Mouse (Mus musculus) heart, adult 2 months (tissue): ENCODE results near the gene Arl3. TPM values are rescaled to one million over a fixed set of nuclear protein-coding genes. Genes with fewer than 3 reads are reported as not detected.

ENCODE experiments used
- DNase-seq, 2 experiments: peaks; one replicate each; pipeline ENCODE4 v3.0.0; 2021
- H3K27ac ChIP-seq: fragments of 200-600 bp; 2 replicates; pipeline ENCODE4 v1.8.1; 2022
- H3K27me3 ChIP-seq: fragments of 200-500 bp; 2 replicates; pipeline ENCODE4 v1.6.1; 2012; ENCODE audit warnings: mild to moderate bottlenecking, low read length, inconsistent platforms, mixed read lengths; ENCODE audit not compliant: control insufficient read depth, insufficient read depth
- H3K36me3 ChIP-seq: fragments of 200-500 bp; 2 replicates; pipeline ENCODE4 v1.6.1; 2012; ENCODE audit warnings: low read length, inconsistent platforms; ENCODE audit not compliant: control insufficient read depth, insufficient read depth
- H3K4me1 ChIP-seq: fragments of 200-500 bp; 2 replicates; pipeline ENCODE4 v1.6.1; 2011; ENCODE audit warnings: low read length; ENCODE audit not compliant: control insufficient read depth, insufficient read depth
- H3K4me3 ChIP-seq: fragments of 200-600 bp; 2 replicates; pipeline ENCODE4 v1.8.1; 2022
- H3K79me2 ChIP-seq: fragments of 200-500 bp; replicated peaks from 2 replicates; pipeline ENCODE4 v1.6.1; 2012; ENCODE audit warnings: mild to moderate bottlenecking, inconsistent platforms, low read length, moderate library complexity, mixed read lengths; ENCODE audit not compliant: control insufficient read depth, insufficient read depth
- H3K9ac ChIP-seq: fragments of 200-500 bp; 2 replicates; pipeline ENCODE4 v1.6.1; 2012; ENCODE audit warnings: low read depth, mild to moderate bottlenecking, control low read depth, inconsistent platforms, low read length, mixed read lengths
- CTCF ChIP-seq: fragments of 200-600 bp; IDR thresholded peaks from 2 replicates; pipeline ENCODE4 v1.8.1; 2022; ENCODE audit warnings: antibody characterized with exemption, mild to moderate bottlenecking, moderate library complexity
- EP300 ChIP-seq: fragments of 200-500 bp; IDR thresholded peaks from 2 replicates; pipeline ENCODE4 v1.6.1; 2011; ENCODE audit warnings: low read depth, low read length, control low read depth; ENCODE audit not compliant: insufficient read depth
- POLR2A ChIP-seq: fragments of 200-500 bp; IDR thresholded peaks from 2 replicates; pipeline ENCODE4 v1.6.1; 2011; ENCODE audit warnings: mild to moderate bottlenecking, low read depth, low read length, control low read depth; ENCODE audit not compliant: insufficient read depth
- WGBS: fragments of 180-500 bp; shearing (Covaris S2); methylation state at CpG from one replicate; pipeline ENCODE4 v1.1.7; 2018; 5-methylcytosine and 5-hydroxymethylcytosine counted together
- intact Hi-C: fragments of 180-260 bp; cut with DNase I; formaldehyde crosslinking; loops from one replicate; pipeline ENCODE4 v1.15.1; 2025
- polyA plus RNA-seq: library from polyadenylated mRNA; depleted of rRNA; stranded (reverse); fragments of >200 nt; gene quantifications from 2 replicates; pipeline ENCODE4 v1.2.3, GENCODE M21; 2012
- total RNA-seq, 2 experiments: library from RNA; stranded (reverse); gene quantifications; 2 replicates each; pipeline ENCODE4 v1.2.3; 2021

Arl3 gene
- total and polyA plus RNA-seq, 3 experiments, result 36.1 to 43.4 (median 38.3) TPM

DNA sequence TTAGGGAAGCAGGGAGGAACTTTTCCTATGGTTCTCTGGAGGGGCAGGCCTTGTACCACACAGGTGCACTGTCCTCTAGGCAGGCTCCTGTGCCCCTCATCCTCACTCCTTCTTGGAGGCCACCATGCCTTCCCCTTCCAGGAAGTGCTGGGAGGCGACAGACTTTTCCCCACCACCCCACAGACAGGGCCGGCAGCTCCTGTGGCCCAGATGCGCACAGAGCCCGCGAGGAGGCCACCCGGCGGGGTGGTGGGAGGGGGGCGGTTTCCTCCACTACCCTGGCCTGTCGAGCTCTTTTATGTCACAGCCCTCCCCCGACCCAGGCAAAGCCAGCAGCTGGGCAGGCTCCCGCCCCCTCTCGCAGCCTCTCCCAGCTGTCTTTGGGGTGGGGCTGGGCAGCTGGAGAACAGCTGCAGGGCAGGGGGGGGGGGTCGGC, 54.6 kb downstream of the Arl3 start:
- no peaks in the 10 kb centered on the region for H3K36me3 ChIP-seq
- no peak for TF ChIP-seq EP300
- no peak for TF ChIP-seq POLR2A
- WGBS, result under 1% methylated on average over 13 of the region's 13 CpGs
- intact Hi-C loops, result no loop called here
- H3K79me2 ChIP-seq, result no peaks in the 10 kb centered on the region
- H3K27me3 ChIP-seq, result no peaks in the 10 kb centered on the region
- H3K4me3 ChIP-seq, result no peak overlapping the region
- peak overlapping the region; percentile 58 for H3K9ac ChIP-seq
- peaks cover 15% of the 10 kb centered on the region for H3K4me1 ChIP-seq
- H3K27ac ChIP-seq, result peak overlapping the region; percentile 45
- DNase-seq, result peak; percentile 67 to 70

DNA sequence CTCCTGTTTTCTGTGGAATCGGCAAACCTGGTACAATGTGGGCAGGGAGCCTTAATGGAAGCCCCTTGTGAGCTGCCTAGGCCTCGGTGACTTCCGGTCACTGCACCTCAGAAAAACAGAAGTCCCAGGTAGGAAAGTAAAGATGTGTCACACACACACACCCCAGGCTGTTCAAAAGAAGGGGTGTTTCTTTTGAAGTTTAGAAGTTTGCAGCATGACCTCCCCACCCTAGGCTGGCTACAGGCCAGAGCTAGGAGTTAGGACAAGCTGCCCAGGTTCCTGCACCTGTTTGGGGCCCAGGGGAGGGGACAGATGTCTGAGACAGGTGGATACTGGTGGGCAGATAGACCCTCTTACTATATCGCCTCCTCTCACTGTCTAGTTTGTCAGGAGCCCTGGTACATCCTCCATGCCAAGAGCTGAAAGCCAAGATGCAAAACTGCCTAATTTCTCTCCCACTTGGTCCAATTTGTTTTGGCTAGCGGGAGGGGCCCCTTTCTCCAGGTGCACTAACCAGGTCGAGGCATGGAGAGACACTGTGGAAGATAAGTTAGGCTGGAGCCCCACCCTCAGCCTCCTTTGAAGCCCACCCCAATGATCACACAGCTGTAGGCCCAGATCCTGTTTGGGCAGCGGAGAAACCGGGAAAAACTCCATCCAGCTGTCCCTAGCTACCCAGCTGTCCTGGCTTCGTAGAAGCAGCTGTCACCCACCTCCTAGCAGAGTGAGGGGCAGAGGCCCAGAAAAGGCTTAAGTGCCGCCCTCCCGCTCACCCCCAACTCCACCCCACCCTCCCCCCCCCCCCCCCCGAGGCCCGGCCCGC, 55.3 kb downstream of the Arl3 start:
- Histone ChIP-seq H3K27me3 (no peaks in the 10 kb centered on the region), H3K27ac (no peak overlapping the region), H3K9ac (no peak overlapping the region), H3K36me3 (0 out of 2 replicates have a peak, but pooled peaks cover under 1% of the 10 kb centered on the region), H3K4me3 (no peak overlapping the region), H3K4me1 (peaks cover 11% of the 10 kb centered on the region), H3K79me2 (peaks cover 2% of the 10 kb centered on the region; the same call in 1 of the 2 replicates)
- WGBS, result 34% methylated on average over 14 of the region's 14 CpGs
- DNase-seq, result no peak
- intact Hi-C loops, result no loop called here
- TF ChIP-seq EP300 (no peak), POLR2A (no peak), CTCF (no peak)

DNA sequence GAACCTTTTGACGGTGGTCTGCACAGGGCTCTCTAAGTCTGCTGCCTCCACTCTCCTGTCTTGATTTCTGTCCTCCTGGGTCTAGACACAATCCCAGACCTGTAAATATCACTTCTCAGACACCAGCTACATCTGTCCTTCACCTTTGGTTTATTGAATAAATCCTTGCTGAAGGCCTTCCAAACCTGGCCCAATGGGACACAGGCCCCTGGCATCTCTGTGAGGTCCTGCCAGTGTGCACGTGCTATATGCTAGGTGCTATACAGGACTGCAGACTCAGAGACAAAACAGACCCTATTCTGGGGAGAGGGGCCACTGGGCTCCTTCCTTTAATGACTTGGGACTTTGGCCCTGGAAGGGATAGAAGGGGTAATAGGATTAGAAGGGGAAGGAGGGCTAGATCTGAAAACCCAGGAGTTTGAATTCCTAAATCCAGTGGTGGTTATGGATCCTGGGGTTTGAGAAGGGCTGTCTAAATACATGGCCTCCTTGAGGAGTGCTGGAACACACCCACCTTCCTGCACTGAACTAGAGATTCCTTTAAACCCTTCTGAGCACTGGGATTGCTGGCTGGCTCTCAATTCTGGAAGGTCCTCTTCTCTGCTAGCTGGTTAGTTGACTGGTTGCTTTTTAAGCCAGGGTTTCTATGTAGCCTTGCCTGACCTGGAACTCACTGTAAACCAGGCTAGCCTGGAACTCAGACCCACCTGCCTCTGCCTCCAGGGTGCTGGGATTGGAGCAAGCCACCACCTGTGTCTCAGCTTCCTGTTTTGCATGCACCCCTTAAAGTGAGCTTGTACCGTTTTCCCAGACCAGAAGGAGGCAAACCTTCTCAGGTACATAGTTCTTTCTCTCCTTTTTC, 56.1 kb downstream of the Arl3 start:
- Histone ChIP-seq H3K4me3 (no peak overlapping the region), H3K79me2 (peaks cover 2% of the 10 kb centered on the region; the same call in 1 of the 2 replicates), H3K27ac (no peak overlapping the region), H3K36me3 (peaks cover 5% of the 10 kb centered on the region; the same call in 1 of the 2 replicates), H3K4me1 (peaks cover 10% of the 10 kb centered on the region), H3K9ac (no peak overlapping the region), H3K27me3 (no peaks in the 10 kb centered on the region)
- 69% methylated on average over 3 of the region's 3 CpGs for WGBS
- intact Hi-C loops, result no loop called here
- DNase-seq, result no peak
- TF ChIP-seq CTCF (no peak), POLR2A (no peak), EP300 (no peak)

DNA sequence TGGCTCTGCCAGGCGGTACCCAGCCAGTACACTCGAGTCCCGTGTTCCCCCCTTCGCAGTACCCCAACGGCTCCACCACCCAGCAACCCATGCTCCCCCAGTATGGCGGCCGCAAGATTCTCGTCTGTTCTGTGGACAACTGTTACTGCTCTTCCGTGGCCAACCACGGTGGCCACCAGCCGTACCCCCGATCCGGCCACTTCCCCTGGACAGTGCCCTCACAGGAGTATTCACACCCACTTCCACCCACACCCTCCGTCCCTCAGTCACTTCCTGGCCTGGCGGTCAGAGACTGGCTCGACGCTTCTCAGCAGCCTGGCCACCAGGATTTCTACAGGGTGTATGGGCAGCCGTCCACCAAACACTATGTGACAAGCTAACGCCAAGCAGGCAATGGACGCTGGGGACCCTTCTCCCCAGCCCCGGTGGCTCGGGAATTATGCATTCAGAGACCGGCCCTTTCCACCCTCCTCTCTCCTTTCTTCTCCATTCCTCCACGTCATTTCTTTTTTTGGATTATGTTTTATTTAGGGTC, 57.6 kb downstream of the Arl3 start:
- H3K9ac ChIP-seq, result no peak overlapping the region
- H3K79me2 ChIP-seq, result peaks cover 3% of the 10 kb centered on the region
- peaks cover 21% of the 10 kb centered on the region for H3K4me1 ChIP-seq
- TF ChIP-seq EP300 (no peak), CTCF (no peak), POLR2A (no peak)
- H3K27ac ChIP-seq, result no peak overlapping the region
- WGBS, result 71% methylated on average over 24 of the region's 24 CpGs
- H3K4me3 ChIP-seq, result no peak overlapping the region
- no peaks in the 10 kb centered on the region for H3K27me3 ChIP-seq
- no peak for DNase-seq
- peaks cover 12% of the 10 kb centered on the region; the same call in 1 of the 2 replicates for H3K36me3 ChIP-seq
- intact Hi-C loops, result no loop called here

DNA sequence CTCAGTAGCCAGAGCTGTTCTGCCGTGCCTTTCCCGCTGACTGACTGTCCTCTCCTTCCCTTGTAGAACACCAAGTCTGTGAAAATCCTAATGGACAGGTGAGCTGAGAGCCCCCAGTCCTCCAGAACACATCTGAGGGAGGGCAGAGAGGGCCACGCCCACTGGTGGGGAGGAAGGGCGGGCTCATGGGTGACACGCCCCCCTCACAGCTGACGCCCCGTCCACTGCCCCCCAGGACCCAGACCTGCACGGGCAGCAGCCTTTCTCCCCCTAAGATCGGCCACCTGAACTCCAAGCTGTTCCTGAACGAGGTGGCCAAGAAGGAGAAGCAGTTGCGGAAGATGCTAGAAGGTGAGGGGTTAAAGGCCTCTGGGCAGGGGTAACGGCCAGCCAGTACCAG, 58.6 kb downstream of the Arl3 start:
- 73% methylated on average over 12 of the region's 12 CpGs for WGBS
- H3K27ac ChIP-seq, result no peak overlapping the region
- no peak overlapping the region for H3K4me3 ChIP-seq
- H3K79me2 ChIP-seq, result peaks cover 3% of the 10 kb centered on the region
- H3K27me3 ChIP-seq, result no peaks in the 10 kb centered on the region
- H3K4me1 ChIP-seq, result peaks cover 28% of the 10 kb centered on the region
- peaks cover 22% of the 10 kb centered on the region; the same call in 1 of the 2 replicates for H3K36me3 ChIP-seq
- H3K9ac ChIP-seq, result no peak overlapping the region
- DNase-seq, result no peak
- TF ChIP-seq POLR2A (no peak), EP300 (no peak), CTCF (no peak)
- intact Hi-C loops, result no loop called here
